Mouse (Mus musculus): ENCODE data around the gene Rita1. TPM values are rescaled to one million over a fixed set of nuclear protein-coding genes. Genes with fewer than 3 reads are reported as not detected.

Rita1 gene
- total RNA-seq, 2 experiments from 2014 or later: 3.9 TPM; not detected in 1

DNA sequence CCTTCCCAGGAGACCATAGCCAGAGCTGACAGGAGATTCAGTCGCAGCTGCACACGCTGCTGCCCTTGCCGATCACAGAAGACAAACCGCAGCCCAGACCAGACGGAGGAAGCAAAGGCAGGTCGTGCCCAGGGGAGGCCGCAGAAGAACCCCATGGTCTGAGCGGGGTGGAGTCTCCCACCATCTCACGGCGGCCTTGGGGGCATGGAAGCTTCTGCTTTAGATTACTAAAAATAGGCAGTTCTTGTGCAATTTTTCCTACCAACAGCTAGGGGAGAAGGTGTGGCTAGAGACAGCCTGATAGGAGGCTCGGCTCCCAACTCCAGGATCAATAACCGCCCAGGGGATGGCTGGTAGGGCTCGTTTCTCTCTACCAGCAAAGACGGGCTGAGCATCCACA is 53.6 kb downstream of the Rita1 start:
- ATAC-seq (replicated peaks; ENCODE audit: low FRiP score, poor library complexity, severe bottlenecking): no peak

- no peak for ATAC-seq (replicated peaks; ENCODE audit: low FRiP score, poor library complexity, severe bottlenecking)
Observed at GRCm38 (mm10) chr5:120558041-120558440, 54.3 kb downstream of the Rita1 start.

DNA sequence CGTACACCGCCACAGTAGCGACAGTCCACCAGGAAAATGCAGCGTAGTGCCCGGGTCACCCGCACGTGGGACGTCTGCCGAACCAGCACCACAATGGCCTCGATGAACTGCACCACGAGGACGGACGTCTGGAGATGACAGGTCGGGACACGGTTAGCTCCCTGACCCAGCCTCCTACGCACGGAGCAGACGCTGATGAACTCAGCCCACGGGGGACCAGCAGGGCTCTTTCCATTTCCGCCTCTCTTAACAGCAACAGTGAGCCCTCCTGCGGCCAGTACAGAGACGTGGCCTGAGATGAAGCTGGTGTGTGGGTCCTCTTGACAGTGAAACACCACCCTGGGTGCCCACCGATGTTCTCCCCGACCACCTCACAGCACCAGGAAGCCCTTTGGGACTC is 56.5 kb downstream of the Rita1 start:
- ATAC-seq (replicated peaks; ENCODE audit: low FRiP score, poor library complexity, severe bottlenecking): no peak

DNA sequence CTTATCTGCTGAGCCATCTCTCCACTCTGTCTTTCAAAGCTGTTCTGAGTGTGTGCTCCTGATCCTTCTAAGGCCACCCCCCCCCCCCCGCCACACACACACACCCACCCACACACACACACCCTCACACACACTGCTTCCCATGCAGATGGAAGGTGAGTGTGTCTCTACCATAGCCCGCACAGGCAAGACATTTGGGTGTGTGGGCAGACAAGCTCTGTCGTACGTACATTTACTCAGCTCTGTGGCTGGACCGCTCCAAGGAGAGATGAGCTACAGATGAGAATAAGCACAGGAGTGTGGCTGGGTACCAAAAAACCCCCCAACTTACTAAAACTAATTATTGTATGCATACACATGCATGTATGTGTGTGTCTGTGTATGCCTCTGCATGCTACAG is 61.7 kb downstream of the Rita1 start:
- no peak for ATAC-seq (replicated peaks; ENCODE audit: low FRiP score, poor library complexity, severe bottlenecking)

DNA sequence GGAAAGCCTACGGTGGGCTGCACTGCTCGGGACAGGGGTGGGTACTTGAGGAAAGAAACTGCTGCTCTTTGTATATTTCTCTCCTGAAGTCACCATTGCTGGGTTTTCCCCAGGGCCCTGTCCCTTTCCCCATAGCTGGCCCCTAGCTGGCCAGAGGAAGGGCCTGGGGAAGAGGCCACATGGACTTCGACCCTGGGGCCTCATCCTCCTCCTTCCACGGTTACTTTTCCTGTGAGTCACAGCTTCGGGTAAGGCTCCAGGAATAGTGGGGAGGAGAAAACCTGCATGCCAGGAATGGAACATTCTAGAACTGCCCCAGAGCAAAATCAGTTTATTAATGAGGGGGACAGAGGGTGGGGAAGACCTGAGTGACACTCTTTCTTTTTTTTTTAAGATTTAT is 62.3 kb downstream of the Rita1 start:
- no peak for ATAC-seq (replicated peaks; ENCODE audit: low FRiP score, poor library complexity, severe bottlenecking)

- no peak for ATAC-seq (replicated peaks; ENCODE audit: low FRiP score, poor library complexity, severe bottlenecking)
Observed at GRCm38 (mm10) chr5:120548236-120548850, 64.0 kb downstream of the Rita1 start.

Other genes with a start within 250 kb of the Rita1 start
- not detected in 2 replicates for gene Lhx5, start 180.9 kb downstream of the Rita1 start, total RNA-seq (2015; ENCODE audit: low replicate concordance)
- gene Lhx5, start 180.9 kb downstream of the Rita1 start, total RNA-seq (2017; ENCODE audit: low replicate concordance): not detected in 2 replicates
- 4.2 TPM in 1 of 2 replicates, not detected in the other for gene Sdsl, start 139.8 kb downstream of the Rita1 start, total RNA-seq (2015; ENCODE audit: low replicate concordance)
- gene Sdsl, start 139.8 kb downstream of the Rita1 start, total RNA-seq (2017; ENCODE audit: low replicate concordance): 2.7 and 4.8 TPM in 2 replicates
- gene Sds, start 136.1 kb downstream of the Rita1 start, total RNA-seq (2015; ENCODE audit: low replicate concordance): not detected in 2 replicates
- gene Sds, start 136.1 kb downstream of the Rita1 start, total RNA-seq (2017; ENCODE audit: low replicate concordance): not detected in 2 replicates
- gene Plbd2, start 109.0 kb downstream of the Rita1 start, total RNA-seq (2015; ENCODE audit: low replicate concordance): 1.1 and 2.1 TPM in 2 replicates
- gene Plbd2, start 109.0 kb downstream of the Rita1 start, total RNA-seq (2017; ENCODE audit: low replicate concordance): 2.0 and 3.9 TPM in 2 replicates
- gene Slc8b1, start 101.4 kb downstream of the Rita1 start, total RNA-seq (2015; ENCODE audit: low replicate concordance): 3.4 and 5.0 TPM in 2 replicates
- 3.0 and 6.7 TPM in 2 replicates for gene Slc8b1, start 101.4 kb downstream of the Rita1 start, total RNA-seq (2017; ENCODE audit: low replicate concordance)
- 107 and 136 TPM in 2 replicates for gene Tpcn1, start 23.9 kb downstream of the Rita1 start, total RNA-seq (2015; ENCODE audit: low replicate concordance)
- gene Tpcn1, start 23.9 kb downstream of the Rita1 start, total RNA-seq (2017; ENCODE audit: low replicate concordance): 57.0 and 72.9 TPM in 2 replicates
- gene Iqcd, start 23.6 kb downstream of the Rita1 start, total RNA-seq (2015; ENCODE audit: low replicate concordance): 2.5 TPM in 1 of 2 replicates, not detected in the other
- gene Iqcd, start 23.6 kb downstream of the Rita1 start, total RNA-seq (2017; ENCODE audit: low replicate concordance): 3.1 and 3.3 TPM in 2 replicates
- gene Ddx54, start 150 bp upstream of the Rita1 start, total RNA-seq (2015; ENCODE audit: low replicate concordance): 1.1 and 1.3 TPM in 2 replicates
- 6.4 and 8.1 TPM in 2 replicates for gene Ddx54, start 150 bp upstream of the Rita1 start, total RNA-seq (2017; ENCODE audit: low replicate concordance)
- gene Cfap73, start 21.6 kb upstream of the Rita1 start, total RNA-seq (2015; ENCODE audit: low replicate concordance): not detected in 2 replicates
- not detected in 2 replicates for gene Cfap73, start 21.6 kb upstream of the Rita1 start, total RNA-seq (2017; ENCODE audit: low replicate concordance)
- 14.3 TPM in 1 of 2 replicates, not detected in the other for gene Rasal1, start 36.2 kb upstream of the Rita1 start, total RNA-seq (2015; ENCODE audit: low replicate concordance)
- gene Rasal1, start 36.2 kb upstream of the Rita1 start, total RNA-seq (2017; ENCODE audit: low replicate concordance): not detected in 2 replicates
- gene Dtx1, start 99.3 kb upstream of the Rita1 start, total RNA-seq (2015; ENCODE audit: low replicate concordance): 7.5 TPM in 1 of 2 replicates, not detected in the other
- 0.39 and 0.61 TPM in 2 replicates for gene Dtx1, start 99.3 kb upstream of the Rita1 start, total RNA-seq (2017; ENCODE audit: low replicate concordance)
- 5.0 and 12.3 TPM in 2 replicates for gene Oas2, start 137.3 kb upstream of the Rita1 start, total RNA-seq (2015; ENCODE audit: low replicate concordance)
- gene Oas2, start 137.3 kb upstream of the Rita1 start, total RNA-seq (2017; ENCODE audit: low replicate concordance): 3.5 TPM in 2 replicates
- gene Oas3, start 165.1 kb upstream of the Rita1 start, total RNA-seq (2015; ENCODE audit: low replicate concordance): 62.9 and 68.5 TPM in 2 replicates
- gene Oas3, start 165.1 kb upstream of the Rita1 start, total RNA-seq (2017; ENCODE audit: low replicate concordance): 45.4 and 47.3 TPM in 2 replicates
- gene Oas1e, start 182.9 kb upstream of the Rita1 start, total RNA-seq (2015; ENCODE audit: low replicate concordance): not detected in 2 replicates
- gene Oas1e, start 182.9 kb upstream of the Rita1 start, total RNA-seq (2017; ENCODE audit: low replicate concordance): 3.0 TPM in 1 of 2 replicates, not detected in the other
- gene Oas1c, start 199.9 kb upstream of the Rita1 start, total RNA-seq (2015; ENCODE audit: low replicate concordance): 2.2 and 9.6 TPM in 2 replicates
- 6.7 and 11.6 TPM in 2 replicates for gene Oas1c, start 199.9 kb upstream of the Rita1 start, total RNA-seq (2017; ENCODE audit: low replicate concordance)
- not detected in 2 replicates for gene Oas1f, start 234.8 kb upstream of the Rita1 start, total RNA-seq (2015; ENCODE audit: low replicate concordance)
- gene Oas1f, start 234.8 kb upstream of the Rita1 start, total RNA-seq (2017; ENCODE audit: low replicate concordance): not detected in 2 replicates
- gene Oas1h, start 248.8 kb upstream of the Rita1 start, total RNA-seq (2015; ENCODE audit: low replicate concordance): not detected in 2 replicates
- gene Oas1h, start 248.8 kb upstream of the Rita1 start, total RNA-seq (2017; ENCODE audit: low replicate concordance): not detected in 2 replicates

Data from erythroid progenitor cell, adult 5-6 weeks (primary cell).